Mouse (Mus musculus) small intestine, adult 2 months (tissue): ENCODE data around the gene Rnf167. TPM values are rescaled to one million over a fixed set of nuclear protein-coding genes. Genes with fewer than 3 reads are reported as not detected.

Experiments used
- H3K27ac ChIP-seq: fragments of 200-500 bp; 2 replicates; pipeline ENCODE4 v1.5.1; 2012; ENCODE audit warnings: low read depth, low read length, control low read depth, inconsistent platforms; ENCODE audit not compliant: insufficient read depth
- H3K27me3 ChIP-seq: fragments of 200-500 bp; 2 replicates; pipeline ENCODE4 v1.6.1; 2012; ENCODE audit warnings: mild to moderate bottlenecking, moderate library complexity, low read length, inconsistent platforms; ENCODE audit not compliant: control insufficient read depth, insufficient read depth
- H3K36me3 ChIP-seq: fragments of 200-500 bp; 2 replicates; pipeline ENCODE4 v1.6.1; 2012; ENCODE audit warnings: mild to moderate bottlenecking, low read length, control low read depth, inconsistent platforms; ENCODE audit not compliant: control insufficient read depth, insufficient read depth
- H3K4me1 ChIP-seq: fragments of 200-500 bp; 2 replicates; pipeline ENCODE4 v1.6.1; 2012; ENCODE audit warnings: low read length, inconsistent platforms, mixed read lengths; ENCODE audit not compliant: control insufficient read depth, insufficient read depth, insufficient read length
- H3K4me3 ChIP-seq: fragments of 200-500 bp; 2 replicates; pipeline ENCODE4 v1.5.1; 2012; ENCODE audit warnings: low read depth, mild to moderate bottlenecking, control low read depth, inconsistent platforms, low read length, moderate library complexity
- CTCF ChIP-seq: fragments of 200-500 bp; IDR thresholded peaks from 2 replicates; pipeline ENCODE4 v1.5.1; 2012; ENCODE audit warnings: low read depth, mild to moderate bottlenecking, control low read depth, inconsistent platforms, low read length, moderate library complexity, mixed read lengths; ENCODE audit not compliant: insufficient replicate concordance, insufficient read length; ENCODE audit errors: extremely low read depth
- POLR2A ChIP-seq: fragments of 200-500 bp; IDR thresholded peaks from 2 replicates; pipeline ENCODE4 v1.6.1; 2012; ENCODE audit warnings: low read depth, mild to moderate bottlenecking, control low read depth, inconsistent platforms, low read length, moderate library complexity
- WGBS: fragments of 180-500 bp; shearing (Covaris S2); methylation state at CpG from one replicate; pipeline ENCODE4 v1.1.7; 2018; 5-methylcytosine and 5-hydroxymethylcytosine counted together
- polyA plus RNA-seq: library from polyadenylated mRNA; depleted of rRNA; stranded (reverse); fragments of >200 nt; gene quantifications from 2 replicates; pipeline ENCODE4 v1.2.3, GENCODE M21; 2012

Gene Rnf167
- polyA plus RNA-seq, 1 experiment = 114 TPM

- Histone ChIP-seq H3K36me3 (peaks cover 46% of the 10 kb centered on the region), H3K4me3 (no peak overlapping the region), H3K27me3 (no peaks in the 10 kb centered on the region), H3K27ac (peak overlapping the region; percentile 80; the same call in 1 of the 2 replicates), H3K4me1 (peaks cover 18% of the 10 kb centered on the region)
- no peak for TF ChIP-seq CTCF
- TF ChIP-seq POLR2A = peak; percentile 27; the same call in 1 of the 2 replicates
- WGBS = 5% methylated on average over 2 of the region's 2 CpGs
Measured at GRCm38 (mm10) chr11:70651391-70651790, 4.4 kb downstream of the Rnf167 start.

DNA sequence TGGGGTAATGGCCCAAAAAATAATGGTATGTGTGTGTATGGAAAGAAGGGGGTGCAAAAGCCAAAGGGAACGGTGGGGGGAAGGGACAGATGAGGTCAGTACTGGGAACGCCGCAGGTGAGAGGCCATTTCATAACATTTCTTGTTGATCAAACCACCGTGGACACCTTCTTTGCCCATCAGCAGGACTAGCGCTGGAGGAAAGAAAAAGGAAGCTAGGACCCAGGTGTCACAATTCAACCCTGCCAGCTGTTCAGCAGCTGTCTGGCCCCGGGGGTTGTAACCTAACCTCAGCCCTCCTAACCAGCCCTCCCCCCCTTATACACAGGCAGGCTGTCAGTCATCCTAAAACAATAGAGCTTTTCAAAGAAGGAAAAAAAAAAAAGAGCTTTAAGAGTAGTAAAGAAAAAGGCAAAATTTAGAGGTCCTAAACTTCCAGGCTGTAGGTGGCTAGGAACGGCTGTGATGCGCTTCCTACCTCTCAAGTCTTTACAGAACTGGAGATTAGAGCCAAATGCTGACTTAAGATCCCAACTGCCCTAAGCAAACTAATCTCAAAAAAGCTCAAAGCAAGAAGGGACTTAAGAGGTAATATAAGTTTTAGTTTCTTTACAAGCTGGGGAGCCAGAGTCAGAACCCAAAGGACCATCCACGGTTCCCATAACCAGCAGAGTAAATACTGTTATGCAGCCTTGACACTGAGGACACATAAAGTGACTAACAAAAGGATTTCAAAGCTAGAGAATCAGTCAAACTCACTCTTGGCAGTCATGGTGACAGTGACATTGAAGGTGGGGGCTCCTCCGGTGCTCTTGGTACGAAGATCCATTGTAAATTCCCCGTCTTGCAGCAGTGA, 5.2 kb downstream of the Rnf167 start:
- 9% methylated on average over 12 of the region's 12 CpGs for WGBS
- H3K4me1 ChIP-seq = peaks cover 26% of the 10 kb centered on the region

DNA sequence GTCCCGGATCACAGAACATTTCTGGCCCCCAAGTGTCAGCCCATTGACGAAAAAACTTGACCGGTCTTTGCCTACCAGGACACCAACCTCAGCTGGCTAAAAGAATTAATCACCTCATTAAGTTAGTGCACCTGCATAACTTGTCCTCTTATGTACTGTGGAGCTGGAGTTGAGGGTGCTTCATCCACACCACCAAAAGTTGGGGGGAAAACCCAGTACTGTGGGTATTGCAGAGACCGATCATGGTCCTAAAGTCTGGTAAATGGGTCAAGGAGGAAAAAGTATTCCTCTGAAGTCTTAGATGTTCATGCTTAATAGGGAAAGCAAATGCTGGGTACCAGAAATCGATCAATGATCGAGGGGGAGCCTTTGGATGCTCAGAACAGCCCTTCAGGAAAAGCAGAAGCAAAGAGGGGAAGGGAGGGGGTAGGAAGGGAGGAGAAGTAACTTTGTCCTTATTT, 5.9 kb downstream of the Rnf167 start:
- no peak for TF ChIP-seq POLR2A
- TF ChIP-seq CTCF = no peak
- Histone ChIP-seq H3K36me3 (peaks cover 46% of the 10 kb centered on the region), H3K4me1 (peaks cover 32% of the 10 kb centered on the region), H3K27ac (peak overlapping the region; percentile 99), H3K4me3 (peak overlapping the region; percentile 87), H3K27me3 (no peaks in the 10 kb centered on the region)
- 2% methylated on average over 6 of the region's 6 CpGs for WGBS

More for the DNA sequence above, 5.2 kb downstream of the Rnf167 start:
- H3K27me3 ChIP-seq = no peaks in the 10 kb centered on the region
- peaks cover 46% of the 10 kb centered on the region for H3K36me3 ChIP-seq
- H3K4me3 ChIP-seq = peak overlapping the region; percentile 87
- H3K27ac ChIP-seq = peak overlapping the region; percentile 99
- TF ChIP-seq POLR2A (no peak), CTCF (no peak)

GRCm38 (mm10) chr11:70653345-70654197, 6.5 kb downstream of the Rnf167 start:
- under 1% methylated on average over 58 of the region's 63 CpGs for WGBS
- Histone ChIP-seq H3K36me3 (peaks cover 46% of the 10 kb centered on the region), H3K4me3 (peak overlapping the region; percentile 87), H3K27me3 (no peaks in the 10 kb centered on the region), H3K27ac (peak overlapping the region; percentile 99), H3K4me1 (peaks cover 32% of the 10 kb centered on the region)
- TF ChIP-seq POLR2A = no peak
- TF ChIP-seq CTCF = no peak

DNA sequence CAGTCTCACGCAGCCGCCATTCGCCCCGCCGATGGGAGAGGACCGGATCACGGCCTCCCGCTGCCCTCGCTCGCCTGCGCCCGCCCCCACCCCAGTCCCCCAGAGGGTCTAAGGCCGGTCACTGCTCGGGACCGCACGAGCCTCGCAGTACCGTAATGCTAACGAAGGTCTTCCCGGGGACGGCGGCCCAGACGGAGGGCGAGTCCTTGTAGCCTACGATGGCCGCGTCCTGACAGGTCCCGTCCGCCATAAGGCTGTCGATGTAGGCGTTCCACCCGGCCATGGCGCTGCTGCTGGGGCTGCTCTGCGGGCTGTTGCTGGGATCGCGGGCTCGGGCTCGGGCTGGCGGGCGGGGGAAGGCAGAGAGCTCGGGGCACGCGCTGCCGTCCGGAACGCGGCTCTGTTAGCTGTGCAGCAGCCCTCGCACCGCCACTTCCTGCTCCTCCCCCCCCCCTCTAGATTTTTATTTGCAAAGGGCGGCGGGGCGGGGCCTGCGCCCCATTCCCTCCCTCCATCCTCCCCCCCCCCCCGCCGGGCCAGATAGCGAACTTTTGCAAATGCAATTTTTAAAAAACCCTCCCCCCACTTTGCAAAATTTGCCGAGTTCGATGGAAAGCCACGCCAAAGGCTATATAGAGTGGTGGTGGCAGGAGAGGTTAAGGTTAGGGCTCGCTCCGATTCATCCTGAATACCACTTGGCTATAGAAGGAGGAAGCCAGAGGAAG, 7.3 kb downstream of the Rnf167 start, which contains the start of gene Pfn1:
Gene Pfn1, minus strand, starts transcription at position 447 of the 725 bp plus-strand sequence.
- Histone ChIP-seq H3K27ac (peak within 1 kb of the TSS; percentile 99), H3K36me3 (peaks cover 40% of the 10 kb centered on the region), H3K4me1 (peaks cover 27% of the 10 kb centered on the region), H3K4me3 (peak within 1 kb of the TSS; percentile 87), H3K27me3 (no peaks in the 10 kb centered on the region)
- WGBS = under 1% methylated on average over 56 of the region's 61 CpGs
- TF ChIP-seq POLR2A = peak; percentile 97
- no peak for TF ChIP-seq CTCF

DNA sequence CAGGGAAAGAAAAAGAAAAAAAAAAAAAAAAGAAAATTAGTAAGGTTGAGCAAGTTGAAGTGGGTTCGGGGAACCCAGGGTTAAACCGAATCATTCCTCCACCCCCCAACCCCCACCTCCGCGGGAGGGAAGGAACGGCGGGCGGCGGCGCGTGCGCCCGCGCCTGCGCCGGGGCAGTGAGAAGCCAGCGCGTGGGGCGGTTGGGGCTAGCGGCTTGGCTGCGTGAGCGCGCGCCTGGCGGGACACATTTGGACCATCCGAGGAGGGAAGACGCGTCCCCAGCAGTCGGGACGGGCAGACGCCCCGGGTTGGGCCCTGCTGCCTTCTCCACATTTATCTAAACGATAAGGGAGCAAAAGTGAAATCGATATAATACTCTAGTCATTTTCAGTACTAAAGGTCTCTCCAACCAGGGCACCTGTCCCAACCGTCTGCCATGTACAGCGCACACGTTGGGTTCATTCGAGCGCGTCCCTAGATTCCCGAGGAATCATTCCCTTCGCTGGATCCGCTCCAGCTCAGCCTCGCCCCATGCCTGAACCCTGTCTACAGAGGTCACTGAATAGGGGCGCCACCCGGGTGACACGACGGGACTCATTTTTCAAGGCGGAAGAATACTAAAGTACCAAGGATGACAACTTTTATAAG, 8.0 kb downstream of the Rnf167 start:
- WGBS = under 1% methylated on average over 48 of the region's 48 CpGs
- Histone ChIP-seq H3K4me1 (peaks cover 21% of the 10 kb centered on the region), H3K27me3 (no peaks in the 10 kb centered on the region), H3K27ac (peak overlapping the region; percentile 99), H3K36me3 (peaks cover 34% of the 10 kb centered on the region), H3K4me3 (peak overlapping the region; percentile 87)
- no peak for TF ChIP-seq CTCF
- TF ChIP-seq POLR2A = peak; percentile 51
